Mouse (Mus musculus): ENCODE data around the gene Gm8693. TPM values are rescaled to one million over a fixed set of nuclear protein-coding genes. Genes with fewer than 3 reads are reported as not detected.
"Not testable (repeated sequence)": the region's sequence is repeated elsewhere in the genome, so short reads cannot be mapped to it uniquely, and the experiment has no call there.

The Gm8693 gene
- total RNA-seq (2014; fragmentation: Nextera tagmentation) (not detected in 2 replicates), total RNA-seq (2017) (not detected in 2 replicates)

DNA sequence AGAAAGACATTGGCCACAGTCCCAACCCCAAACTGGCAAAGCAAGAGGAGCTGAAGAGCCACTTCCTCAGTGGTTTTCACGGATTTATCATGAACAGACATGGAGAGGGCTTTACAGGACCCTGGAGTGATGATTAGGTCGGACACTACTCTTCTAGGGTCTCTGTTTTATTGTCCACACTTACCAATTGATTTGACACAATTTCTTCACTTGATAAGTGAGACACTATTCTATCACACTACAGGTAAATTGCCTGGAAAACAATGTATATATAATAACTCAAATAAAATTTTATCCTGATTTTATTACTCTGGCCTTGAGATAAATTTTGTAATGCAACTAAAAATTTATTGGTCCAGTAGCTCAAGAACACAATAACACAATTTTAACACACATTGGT is at the start of gene Gm8693:
Gene Gm8693 (minus strand): TSS at position 101 of the 400 bp plus-strand sequence.
- not testable (repeated sequence) for ATAC-seq (replicated peaks; ENCODE audit: low FRiP score, low TSS enrichment, poor library complexity, severe bottlenecking)

GRCm38 (mm10) chr7:22719610-22720009 is 27.5 kb upstream of the Gm8693 start, which contains the start of gene Gm4567:
Gm4567 (minus strand) TSS chr7:22719710.
- ATAC-seq (replicated peaks; ENCODE audit: low FRiP score, low TSS enrichment, poor library complexity, severe bottlenecking), result not testable (repeated sequence)

GRCm38 (mm10) chr7:22657718-22658117 is 34.4 kb downstream of the Gm8693 start, which contains the start of gene Vmn1r155:
Vmn1r155 (plus strand) TSS chr7:22658018.
- not testable (repeated sequence) for ATAC-seq (replicated peaks; ENCODE audit: low FRiP score, low TSS enrichment, poor library complexity, severe bottlenecking)

Other genes starting within 250 kb of the Gm8693 start
- gene Gm10665, start 228.2 kb downstream of the Gm8693 start, total RNA-seq (2014; fragmentation: Nextera tagmentation), result not detected in 2 replicates
- not detected in 2 replicates for gene Gm10665, start 228.2 kb downstream of the Gm8693 start, total RNA-seq (2017)
- not detected in 2 replicates for gene Vmn1r151, start 192.6 kb downstream of the Gm8693 start, total RNA-seq (2014; fragmentation: Nextera tagmentation)
- not detected in 2 replicates for gene Vmn1r151, start 192.6 kb downstream of the Gm8693 start, total RNA-seq (2017)
- gene Vmn1r152, start 169.3 kb downstream of the Gm8693 start, total RNA-seq (2014; fragmentation: Nextera tagmentation), result not detected in 2 replicates
- gene Vmn1r152, start 169.3 kb downstream of the Gm8693 start, total RNA-seq (2017), result not detected in 2 replicates
- gene Gm8677, start 157.4 kb downstream of the Gm8693 start, total RNA-seq (2014; fragmentation: Nextera tagmentation), result not detected in 2 replicates
- gene Gm8677, start 157.4 kb downstream of the Gm8693 start, total RNA-seq (2017), result not detected in 2 replicates
- not detected in 2 replicates for gene Gm4201, start 127.0 kb downstream of the Gm8693 start, total RNA-seq (2014; fragmentation: Nextera tagmentation)
- not detected in 2 replicates for gene Gm4201, start 127.0 kb downstream of the Gm8693 start, total RNA-seq (2017)
- not detected in 2 replicates for gene Gm4565, start 104.2 kb downstream of the Gm8693 start, total RNA-seq (2014; fragmentation: Nextera tagmentation)
- gene Gm4565, start 104.2 kb downstream of the Gm8693 start, total RNA-seq (2017), result not detected in 2 replicates
- gene Vmn1r155, start 34.3 kb downstream of the Gm8693 start, total RNA-seq (2014; fragmentation: Nextera tagmentation), result not detected in 2 replicates
- gene Vmn1r155, start 34.3 kb downstream of the Gm8693 start, total RNA-seq (2017), result not detected in 2 replicates
- gene Gm4567, start 27.4 kb upstream of the Gm8693 start, total RNA-seq (2014; fragmentation: Nextera tagmentation), result not detected in 2 replicates
- gene Gm4567, start 27.4 kb upstream of the Gm8693 start, total RNA-seq (2017), result not detected in 2 replicates
- not detected in 2 replicates for gene Vmn1r157, start 69.4 kb upstream of the Gm8693 start, total RNA-seq (2014; fragmentation: Nextera tagmentation)
- gene Vmn1r157, start 69.4 kb upstream of the Gm8693 start, total RNA-seq (2017), result not detected in 2 replicates
- not detected in 2 replicates for gene Vmn1r158, start 98.5 kb upstream of the Gm8693 start, total RNA-seq (2014; fragmentation: Nextera tagmentation)
- not detected in 2 replicates for gene Vmn1r158, start 98.5 kb upstream of the Gm8693 start, total RNA-seq (2017)
- gene Vmn1r159, start 151.3 kb upstream of the Gm8693 start, total RNA-seq (2014; fragmentation: Nextera tagmentation), result not detected in 2 replicates
- gene Vmn1r159, start 151.3 kb upstream of the Gm8693 start, total RNA-seq (2017), result not detected in 2 replicates
- gene Vmn1r160, start 178.9 kb upstream of the Gm8693 start, total RNA-seq (2014; fragmentation: Nextera tagmentation), result not detected in 2 replicates
- gene Vmn1r160, start 178.9 kb upstream of the Gm8693 start, total RNA-seq (2017), result not detected in 2 replicates

Measured in megakaryocyte-erythroid progenitor cell, adult 5-6 weeks (primary cell).